Mouse (Mus musculus) heart, embryonic 12.5 days (tissue): Measurements from ENCODE around the gene Prkn. TPM values are rescaled to one million over a fixed set of nuclear protein-coding genes. Genes with fewer than 3 reads are reported as not detected.

Experiments
- ATAC-seq: fragments of 200-750 bp; cut with Nextera tagmentation; 2 replicates; pipeline ENCODE4 v1.8.0; 2017; ENCODE audit warnings: moderate TSS enrichment, moderate library complexity; ENCODE audit not compliant: insufficient number of reproducible peaks, low FRiP score
- H3K27ac ChIP-seq: fragments of 300-500 bp; sonication (generic); 2 replicates; pipeline ENCODE4 v1.5.1; 2016; ENCODE audit warnings: mild to moderate bottlenecking, moderate library complexity; ENCODE audit not compliant: poor library complexity, severe bottlenecking
- H3K27me3 ChIP-seq: fragments of 300-500 bp; sonication (generic); replicated peaks from 2 replicates; pipeline ENCODE4 v1.6.1; 2016; ENCODE audit warnings: mild to moderate bottlenecking, moderate library complexity
- H3K36me3 ChIP-seq: fragments of 300-500 bp; sonication (generic); 2 replicates; pipeline ENCODE4 v1.6.1; 2016; ENCODE audit warnings: mild to moderate bottlenecking, moderate library complexity
- H3K4me1 ChIP-seq: fragments of 300-500 bp; sonication (generic); replicated peaks from 2 replicates; pipeline ENCODE4 v1.6.1; 2016; ENCODE audit warnings: mild to moderate bottlenecking
- H3K4me2 ChIP-seq: fragments of 300-500 bp; sonication (generic); 2 replicates; pipeline ENCODE4 v1.6.1; 2016; ENCODE audit warnings: mild to moderate bottlenecking, moderate library complexity
- H3K4me3 ChIP-seq: fragments of 300-500 bp; sonication (generic); 2 replicates; pipeline ENCODE4 v1.5.1; 2016; ENCODE audit warnings: mild to moderate bottlenecking
- H3K9ac ChIP-seq: fragments of 300-500 bp; sonication (generic); 2 replicates; pipeline ENCODE4 v1.6.1; 2016; ENCODE audit warnings: mild to moderate bottlenecking, moderate library complexity
- H3K9me3 ChIP-seq: fragments of 300-500 bp; sonication (generic); replicated peaks from 2 replicates; pipeline ENCODE4 v1.6.1; 2016; ENCODE audit warnings: mild to moderate bottlenecking, moderate library complexity
- WGBS: fragments of 180-500 bp; shearing (Covaris S2); methylation state at CpG from one replicate; pipeline ENCODE4 v1.1.7; 2016; 5-methylcytosine and 5-hydroxymethylcytosine counted together
- polyA plus RNA-seq: library from polyadenylated mRNA; unstranded; fragments of >200 nt; fragmentation: Nextera tagmentation; extraction: Ambion mirVana; gene quantifications from 2 replicates; pipeline ENCODE4 v1.2.1, GENCODE M21; 2016

Prkn gene
- polyA plus RNA-seq, 1 experiment from 2014 or later = 1.5 TPM

DNA sequence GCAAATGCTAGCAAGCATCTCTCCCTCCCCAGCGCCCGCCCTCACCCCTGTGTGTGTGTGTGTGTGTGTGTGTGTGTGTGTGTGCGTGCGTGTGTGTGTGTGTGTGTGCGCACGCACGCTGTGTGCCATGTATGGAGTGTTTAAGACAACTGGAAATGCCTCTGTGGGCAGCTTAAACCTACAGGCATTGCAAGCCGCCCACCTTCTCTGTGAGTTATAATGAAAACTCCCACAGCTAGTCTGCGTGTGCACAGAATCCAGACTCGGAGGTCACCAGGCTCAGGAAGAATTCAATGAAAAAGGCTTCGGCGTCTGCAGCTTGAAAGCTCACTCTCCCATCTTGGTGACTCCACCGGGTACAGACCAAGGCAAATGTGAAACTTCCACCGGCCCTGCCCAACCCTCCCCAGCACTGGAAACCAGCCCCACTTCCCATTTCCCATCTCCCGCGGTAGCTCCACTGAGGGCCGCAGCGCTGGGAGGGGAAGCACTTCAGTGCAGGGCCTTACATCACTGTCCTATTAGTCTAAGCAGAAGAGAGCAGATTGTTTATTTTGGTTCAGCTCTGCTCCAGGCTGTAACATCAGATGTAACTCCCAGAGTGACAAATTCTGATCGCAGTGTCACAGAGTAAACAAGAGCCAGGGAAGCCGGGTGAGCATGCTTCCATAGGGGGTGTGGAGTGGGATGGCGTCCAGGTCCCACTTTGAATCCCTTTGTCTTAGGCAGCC, 772.8 kb downstream of the Prkn start:
- Histone ChIP-seq H3K27ac (no peak overlapping the region), H3K27me3 (peaks cover 40% of the 10 kb centered on the region), H3K4me3 (no peak overlapping the region), H3K9me3 (no peaks in the 10 kb centered on the region), H3K9ac (no peak overlapping the region), H3K4me2 (peak overlapping the region; percentile 19; the same call in 1 of the 2 replicates), H3K36me3 (no peaks in the 10 kb centered on the region), H3K4me1 (peaks cover 6% of the 10 kb centered on the region; the same call in 1 of the 2 replicates)
- no peak for ATAC-seq
- WGBS = 52% methylated on average over 21 of the region's 21 CpGs

DNA sequence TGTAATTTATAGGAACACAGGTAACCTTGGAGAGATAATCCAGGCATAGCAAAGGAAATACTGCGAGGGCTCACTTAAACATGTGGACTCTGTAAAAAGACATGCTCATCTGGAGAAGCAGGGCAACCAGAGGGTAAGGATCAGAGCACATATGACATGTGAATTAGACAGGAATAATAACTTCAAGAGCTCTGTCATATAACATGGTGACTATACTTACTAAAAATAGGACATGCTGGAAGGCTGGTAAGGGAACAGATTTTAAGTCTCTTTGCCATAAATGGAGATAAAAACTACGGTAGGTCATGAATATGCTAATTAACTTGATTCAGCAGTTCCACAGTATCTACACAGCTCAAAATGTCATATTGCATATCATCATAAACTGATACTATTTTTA, 777.4 kb downstream of the Prkn start:
- Histone ChIP-seq H3K27ac (no peak overlapping the region), H3K4me2 (no peak overlapping the region), H3K4me3 (no peak overlapping the region), H3K36me3 (no peaks in the 10 kb centered on the region), H3K9me3 (no peaks in the 10 kb centered on the region), H3K27me3 (peaks cover 13% of the 10 kb centered on the region), H3K4me1 (peaks cover 11% of the 10 kb centered on the region; the same call in 1 of the 2 replicates), H3K9ac (no peak overlapping the region)
- ATAC-seq = no peak
- WGBS = 83% methylated on average over 2 of the region's 2 CpGs

DNA sequence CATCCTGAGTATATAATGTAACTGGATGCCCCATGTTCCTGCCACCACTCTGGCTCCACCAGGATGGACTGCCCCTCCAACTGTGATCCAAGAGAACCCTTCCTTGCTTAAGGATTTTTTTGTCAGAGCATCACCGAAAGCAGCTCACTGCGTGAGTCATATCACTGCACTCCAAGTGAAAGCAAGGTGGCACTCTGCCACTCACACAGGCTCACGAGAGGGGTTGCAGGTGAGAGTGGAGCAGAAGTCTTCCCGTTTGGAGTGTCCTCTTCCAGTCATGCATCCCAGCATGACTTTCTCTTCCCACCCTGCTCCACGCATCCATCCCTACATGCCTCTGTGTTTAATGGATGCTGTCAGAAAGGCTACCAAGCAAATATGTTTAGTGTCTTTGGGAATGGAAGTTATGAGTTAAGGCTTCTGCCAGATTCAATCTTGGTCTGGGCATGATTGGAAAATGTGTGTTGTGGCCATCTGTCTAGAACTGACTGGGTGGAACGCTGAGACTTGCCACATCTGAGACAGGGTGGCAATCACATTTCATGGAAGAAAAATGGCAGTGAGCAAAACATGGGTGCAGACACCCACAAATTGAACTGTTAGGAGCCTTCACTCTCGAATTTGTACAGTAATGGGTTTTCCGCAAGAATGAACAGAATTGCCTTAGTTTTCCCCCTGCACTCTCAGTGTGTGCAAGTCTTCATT, 778.9 kb downstream of the Prkn start:
- H3K36me3 ChIP-seq = no peaks in the 10 kb centered on the region
- H3K9me3 ChIP-seq = no peaks in the 10 kb centered on the region
- H3K4me3 ChIP-seq = no peak overlapping the region
- WGBS = 79% methylated on average over 8 of the region's 8 CpGs
- H3K9ac ChIP-seq = no peak overlapping the region
- H3K4me2 ChIP-seq = no peak overlapping the region
- H3K27me3 ChIP-seq = 0 out of 2 replicates have a peak, but pooled peaks cover under 1% of the 10 kb centered on the region
- H3K27ac ChIP-seq = no peak overlapping the region
- ATAC-seq = no peak
- 0 out of 2 replicates have a peak, but pooled peaks cover 5% of the 10 kb centered on the region for H3K4me1 ChIP-seq

DNA sequence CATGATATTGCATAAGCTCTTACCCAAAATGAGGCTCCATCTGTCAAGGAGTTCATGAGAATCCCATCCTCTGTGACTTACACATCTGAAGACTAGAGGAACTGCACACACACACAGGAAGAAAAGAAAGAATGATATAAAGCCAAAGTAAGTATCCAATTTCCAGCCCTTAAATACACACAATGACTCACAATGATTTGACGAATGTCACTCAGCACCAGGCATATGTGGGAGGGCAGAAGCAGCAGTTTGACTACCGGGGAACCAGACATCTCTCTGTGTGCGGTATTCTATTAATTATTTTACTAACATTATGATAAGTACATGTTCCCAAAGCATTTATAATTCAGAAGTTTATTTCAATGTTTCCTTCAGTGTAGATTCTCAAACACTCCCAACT, 780.6 kb downstream of the Prkn start:
- Histone ChIP-seq H3K4me2 (no peak overlapping the region), H3K9me3 (no peaks in the 10 kb centered on the region), H3K27me3 (no peaks in the 10 kb centered on the region), H3K4me3 (no peak overlapping the region), H3K9ac (no peak overlapping the region), H3K27ac (no peak overlapping the region), H3K4me1 (0 out of 2 replicates have a peak, but pooled peaks cover 5% of the 10 kb centered on the region), H3K36me3 (no peaks in the 10 kb centered on the region)
- 67% methylated on average over 3 of the region's 3 CpGs for WGBS
- ATAC-seq = no peak

DNA sequence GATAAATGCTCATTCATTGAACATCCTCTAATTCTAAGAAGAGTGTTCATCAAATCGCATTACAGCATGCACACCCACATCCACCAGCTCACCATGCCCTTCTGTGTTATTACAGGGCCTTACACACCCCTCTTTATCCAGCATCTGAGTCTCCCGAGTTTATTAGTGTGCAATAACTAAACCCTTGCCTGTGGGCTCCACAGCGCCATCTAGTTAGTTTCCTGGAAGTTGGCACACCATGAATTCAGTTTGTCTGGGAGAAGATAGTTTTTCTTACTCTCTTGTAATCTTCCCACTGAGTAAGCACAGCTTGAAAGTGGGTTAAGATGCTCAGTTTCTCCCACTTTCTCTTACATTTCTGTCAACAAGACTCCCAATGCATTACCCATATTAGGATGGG, 781.3 kb downstream of the Prkn start:
- 64% methylated on average over 3 of the region's 3 CpGs for WGBS
- H3K4me3 ChIP-seq = no peak overlapping the region
- H3K9me3 ChIP-seq = no peaks in the 10 kb centered on the region
- H3K27ac ChIP-seq = no peak overlapping the region
- no peak for ATAC-seq
- no peaks in the 10 kb centered on the region for H3K36me3 ChIP-seq
- H3K9ac ChIP-seq = no peak overlapping the region
- no peak overlapping the region for H3K4me2 ChIP-seq
- 0 out of 2 replicates have a peak, but pooled peaks cover 5% of the 10 kb centered on the region for H3K4me1 ChIP-seq
- no peaks in the 10 kb centered on the region for H3K27me3 ChIP-seq

DNA sequence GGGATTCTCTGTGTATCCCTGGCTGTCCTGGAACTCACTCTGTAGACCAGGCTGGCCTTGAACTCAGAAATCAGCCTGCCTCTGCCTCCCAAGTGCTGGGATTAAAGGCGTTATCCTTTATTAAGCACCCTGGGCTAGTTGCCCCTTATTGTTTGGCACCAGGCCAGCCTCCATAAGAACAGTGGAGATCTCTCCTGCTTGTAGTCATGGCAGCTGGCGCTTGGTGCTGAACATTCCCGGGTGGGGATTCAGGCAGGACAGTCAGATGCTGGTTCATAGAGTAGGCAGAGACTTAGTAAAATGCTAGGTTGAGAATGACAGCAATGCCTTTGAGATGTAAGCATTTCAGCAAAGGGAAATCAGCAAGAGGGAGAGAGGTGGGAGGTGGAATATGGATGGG, 786.1 kb downstream of the Prkn start:
- 81% methylated on average over 3 of the region's 3 CpGs for WGBS
- Histone ChIP-seq H3K4me2 (no peak overlapping the region), H3K9ac (no peak overlapping the region), H3K4me1 (no peaks in the 10 kb centered on the region), H3K9me3 (no peaks in the 10 kb centered on the region), H3K27ac (no peak overlapping the region), H3K4me3 (no peak overlapping the region), H3K27me3 (no peaks in the 10 kb centered on the region; the same call in 1 of the 2 replicates), H3K36me3 (no peaks in the 10 kb centered on the region)
- no peak for ATAC-seq

DNA sequence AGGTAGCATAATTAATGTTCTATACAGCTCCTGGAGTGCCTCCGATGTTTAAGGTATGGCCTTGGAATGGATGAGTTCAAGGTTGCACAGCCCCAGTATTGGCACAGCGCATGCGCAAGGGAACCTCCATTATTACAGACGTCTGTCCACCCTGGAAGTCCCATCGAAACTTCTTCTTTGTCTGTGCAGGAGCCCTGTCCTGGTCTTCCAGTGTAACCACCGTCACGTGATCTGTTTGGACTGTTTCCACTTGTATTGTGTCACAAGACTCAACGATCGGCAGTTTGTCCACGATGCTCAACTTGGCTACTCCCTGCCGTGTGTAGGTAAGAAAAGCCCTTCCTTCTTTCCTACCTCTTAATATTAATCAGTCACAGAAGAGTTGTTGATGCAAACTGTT, 794.9 kb downstream of the Prkn start:
- H3K4me2 ChIP-seq = no peak overlapping the region
- 86% methylated on average over 11 of the region's 11 CpGs for WGBS
- H3K27ac ChIP-seq = no peak overlapping the region
- no peak overlapping the region for H3K9ac ChIP-seq
- ATAC-seq = no peak
- no peaks in the 10 kb centered on the region for H3K36me3 ChIP-seq
- H3K27me3 ChIP-seq = no peaks in the 10 kb centered on the region
- no peaks in the 10 kb centered on the region for H3K4me1 ChIP-seq
- no peak overlapping the region for H3K4me3 ChIP-seq
- H3K9me3 ChIP-seq = no peaks in the 10 kb centered on the region

DNA sequence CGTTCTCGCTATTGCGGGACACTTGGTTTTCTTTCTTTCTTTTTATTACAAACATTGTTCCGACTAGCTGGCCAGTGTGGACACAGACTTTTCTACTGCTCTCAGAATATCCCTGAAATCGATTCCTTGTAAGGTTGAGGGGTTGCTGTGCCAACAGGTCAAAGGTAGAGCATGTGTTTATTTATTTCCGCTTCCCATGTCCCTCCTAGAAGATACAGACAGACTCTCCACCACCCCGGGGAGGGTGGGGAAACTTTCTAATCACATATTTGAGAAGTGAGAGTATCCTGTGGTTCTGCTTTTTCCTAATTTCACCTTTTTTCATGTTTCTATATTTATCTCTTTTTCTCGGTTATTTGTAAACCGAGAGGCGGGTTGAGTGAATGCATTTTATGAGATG, 797.5 kb downstream of the Prkn start:
- Histone ChIP-seq H3K27me3 (no peaks in the 10 kb centered on the region), H3K9me3 (no peaks in the 10 kb centered on the region), H3K36me3 (no peaks in the 10 kb centered on the region), H3K9ac (no peak overlapping the region), H3K4me2 (no peak overlapping the region), H3K27ac (no peak overlapping the region), H3K4me1 (no peaks in the 10 kb centered on the region), H3K4me3 (no peak overlapping the region)
- ATAC-seq = no peak
- WGBS = 74% methylated on average over 10 of the region's 10 CpGs

DNA sequence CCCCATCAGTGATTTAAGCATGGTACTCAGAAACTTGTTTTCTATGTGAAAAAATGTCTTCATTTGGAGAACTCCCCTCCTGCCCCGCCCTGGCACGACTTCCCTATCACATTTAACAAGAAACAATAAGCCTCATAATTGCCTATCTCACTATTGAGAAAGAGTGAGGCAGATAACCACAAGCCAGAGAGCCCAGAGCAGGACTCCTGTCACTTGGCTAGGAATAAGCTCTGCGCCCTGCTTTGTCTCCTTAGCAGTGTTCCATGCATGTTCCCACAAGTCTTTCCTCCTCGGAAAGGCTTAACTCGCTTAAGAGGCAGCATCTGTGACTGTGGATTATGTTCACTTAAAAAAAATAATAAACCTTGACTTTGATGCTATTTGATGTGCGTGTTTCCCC, 798.3 kb downstream of the Prkn start:
- no peak overlapping the region for H3K27ac ChIP-seq
- H3K9me3 ChIP-seq = no peaks in the 10 kb centered on the region
- H3K9ac ChIP-seq = no peak overlapping the region
- H3K4me1 ChIP-seq = no peaks in the 10 kb centered on the region
- H3K4me3 ChIP-seq = no peak overlapping the region
- no peak overlapping the region for H3K4me2 ChIP-seq
- 0 out of 2 replicates have a peak, but pooled peaks cover 4% of the 10 kb centered on the region for H3K27me3 ChIP-seq
- H3K36me3 ChIP-seq = no peaks in the 10 kb centered on the region
- no peak for ATAC-seq
- 78% methylated on average over 6 of the region's 6 CpGs for WGBS

DNA sequence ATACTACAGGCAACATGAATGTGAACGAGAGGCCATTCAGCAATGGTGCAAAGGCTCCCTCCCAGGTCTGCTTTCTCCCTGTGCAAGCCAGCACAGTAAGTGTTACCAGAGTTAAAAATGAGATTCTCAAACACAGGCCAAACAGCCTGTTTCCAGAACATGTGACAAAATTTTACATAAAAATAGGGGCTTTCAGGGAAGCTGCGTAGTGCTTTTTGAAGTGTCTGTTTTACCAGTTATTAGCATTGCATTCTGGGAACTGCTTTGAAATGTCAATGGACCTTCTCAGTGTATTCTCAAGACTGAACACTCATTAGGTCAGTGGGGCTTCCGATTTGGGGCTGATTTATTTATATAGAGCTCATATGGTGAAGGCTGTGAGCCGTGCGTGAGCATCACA, 799.6 kb downstream of the Prkn start:
- no peak overlapping the region for H3K4me3 ChIP-seq
- no peaks in the 10 kb centered on the region for H3K36me3 ChIP-seq
- no peak for ATAC-seq
- WGBS = 82% methylated on average over 5 of the region's 5 CpGs
- H3K4me2 ChIP-seq = no peak overlapping the region
- no peaks in the 10 kb centered on the region for H3K4me1 ChIP-seq
- no peaks in the 10 kb centered on the region for H3K9me3 ChIP-seq
- H3K9ac ChIP-seq = no peak overlapping the region
- no peak overlapping the region for H3K27ac ChIP-seq
- 0 out of 2 replicates have a peak, but pooled peaks cover 6% of the 10 kb centered on the region for H3K27me3 ChIP-seq

DNA sequence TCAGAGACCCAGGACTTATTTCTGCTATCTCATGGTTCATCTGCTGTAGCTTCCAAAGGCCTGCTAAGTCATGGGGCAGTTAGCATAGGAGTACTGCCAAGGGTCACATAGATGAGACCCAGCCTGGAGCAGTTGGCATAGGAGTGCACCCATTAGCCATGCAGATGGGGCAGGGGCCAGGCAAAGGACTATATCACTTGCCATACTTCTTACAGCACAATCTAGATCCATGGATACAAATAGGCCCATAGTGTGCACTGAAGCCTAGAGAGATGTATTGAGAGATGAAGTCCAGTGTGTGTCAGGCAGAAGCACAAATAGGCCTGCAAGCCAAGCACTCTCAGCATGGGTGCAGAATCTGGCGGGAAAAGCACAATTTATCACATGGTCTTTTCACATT, 802.1 kb downstream of the Prkn start:
- WGBS = 71% methylated on average over 1 of the region's 1 CpGs
- Histone ChIP-seq H3K9me3 (no peaks in the 10 kb centered on the region), H3K36me3 (no peaks in the 10 kb centered on the region), H3K9ac (no peak overlapping the region), H3K4me3 (no peak overlapping the region), H3K4me1 (no peaks in the 10 kb centered on the region), H3K4me2 (no peak overlapping the region), H3K27me3 (0 out of 2 replicates have a peak, but pooled peaks cover 6% of the 10 kb centered on the region), H3K27ac (no peak overlapping the region)
- no peak for ATAC-seq
